Mouse (Mus musculus) mouse embryonic stem cell (cell line): ENCODE results near the gene Sos2.
"Not testable (repeated sequence)": the region's sequence is repeated elsewhere in the genome, so short reads cannot be mapped to it uniquely, and the experiment has no call there.

Experiments
- in situ Hi-C, 2 experiments: fragments of 300-500 bp; cut with MboI; formaldehyde crosslinking; loops; 1 replicate in 1 of 2; 3 replicates in 1 of 2; pipeline ENCODE4 v1.14.3; 2019 to 2020; ENCODE audit warnings: low sequenced_read_pairs in 2 of 2, low pct_unique_long_range_greater_than_20kb in 1 of 2, mixed read lengths in 1 of 2; ENCODE audit not compliant: unreplicated experiment in 1 of 2

Gene Sos2

GRCm38 (mm10) chr12:69583270-69583629 is 98.4 kb downstream of the Sos2 start:
- in situ Hi-C loops = no loop called here

GRCm38 (mm10) chr12:69582613-69583269 is 98.9 kb downstream of the Sos2 start, which contains the start of gene Vcpkmt:
Vcpkmt (minus strand) TSS chr12:69583028.
- in situ Hi-C loops = no loop called here

DNA sequence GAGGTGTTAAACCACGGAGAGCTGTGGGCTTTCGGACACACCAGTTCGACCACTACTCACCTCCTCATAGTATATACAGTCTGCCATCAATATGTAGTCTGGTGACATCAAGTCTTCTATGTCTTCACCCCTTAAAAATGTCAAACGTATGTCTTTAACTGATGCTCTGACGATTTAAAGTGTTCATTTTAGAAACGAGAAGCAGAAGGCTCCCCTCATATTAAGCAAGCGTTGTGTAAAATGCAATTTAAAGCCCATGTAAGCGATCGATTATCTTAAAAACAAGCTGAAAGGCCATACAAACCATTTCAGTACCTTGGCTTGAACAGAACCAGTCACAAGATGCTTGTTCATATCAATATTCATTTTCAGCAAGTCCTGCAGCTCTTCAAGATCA is 99.4 kb downstream of the Sos2 start:
- in situ Hi-C loops = no loop called here

DNA sequence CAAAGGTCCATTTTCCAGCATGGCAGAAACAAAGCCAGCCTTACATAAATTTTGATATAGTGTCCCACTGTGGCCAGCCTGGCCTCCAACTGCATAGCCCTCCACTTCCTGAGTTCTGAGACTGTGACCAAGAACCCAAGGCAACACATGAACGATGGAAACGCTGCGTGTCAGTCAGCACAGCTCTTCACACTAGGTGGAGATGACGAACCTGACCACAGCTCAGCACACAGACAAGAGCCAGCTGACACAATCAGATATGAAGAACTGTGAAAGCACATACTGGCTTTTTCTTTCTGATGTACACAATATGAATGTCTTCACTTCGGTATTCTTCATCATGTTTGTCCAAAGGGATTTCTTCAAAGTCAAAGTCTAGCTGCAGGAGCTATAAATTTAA is 102.0 kb downstream of the Sos2 start:
- in situ Hi-C loops = loop anchor here in 1 of 2 experiments (10.0 kb wide), 1 partner anchor 205 kb away; the partner anchor contains the start of genes Arf6 and Gm9887

- in situ Hi-C loops = loop anchor here in 1 of 2 experiments (10.0 kb wide), 1 partner anchor 201 kb away; the partner anchor contains the start of genes Arf6 and Gm9887
These were observed 105.5 kb downstream of the Sos2 start for GRCm38 (mm10) chr12:69576120-69576627.

DNA sequence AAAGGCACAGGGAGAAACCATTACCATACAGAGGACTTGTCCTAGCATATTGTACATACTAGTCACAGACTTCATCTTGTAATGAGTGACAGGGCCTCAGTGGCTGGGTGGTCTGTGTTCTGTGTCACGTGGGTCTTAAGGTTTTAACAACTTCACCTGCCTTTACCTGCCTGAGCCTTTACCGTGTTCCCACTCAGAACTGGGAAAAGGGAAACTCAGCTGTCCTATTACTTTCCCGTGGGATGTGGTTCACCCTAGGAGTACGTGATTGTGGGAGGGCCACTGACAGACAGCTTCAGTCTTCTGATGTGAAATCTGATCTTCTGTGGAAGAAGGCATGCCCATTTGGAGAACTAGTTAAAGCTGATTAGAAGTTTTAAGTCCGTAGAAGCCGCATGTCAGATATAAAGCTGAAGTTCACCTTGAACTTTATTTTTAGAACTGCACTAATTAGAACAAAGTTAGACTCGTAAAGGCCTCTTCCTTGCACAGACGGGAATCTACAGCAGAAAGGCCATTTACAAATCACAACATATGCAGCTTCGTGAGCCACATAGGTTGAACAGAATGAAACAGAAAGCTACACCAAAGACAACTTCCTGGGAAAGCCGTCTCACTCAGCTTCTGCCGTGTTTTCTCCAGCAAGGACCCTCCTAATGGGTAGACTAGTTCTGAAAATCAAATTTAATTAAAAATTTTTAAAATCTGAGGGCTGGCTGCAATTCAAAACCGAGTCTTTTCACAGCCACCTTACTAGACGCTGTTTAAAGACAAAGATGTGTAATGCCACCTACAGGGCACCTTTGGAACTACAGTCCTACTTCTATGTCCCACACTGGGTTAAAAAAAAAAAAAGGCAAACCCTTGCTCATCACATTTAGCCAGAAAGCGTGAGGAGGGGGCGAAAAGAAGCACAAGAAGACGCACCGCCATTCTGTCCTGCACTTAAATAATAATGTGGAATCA is 107.5 kb downstream of the Sos2 start:
- in situ Hi-C loops = loop anchor here in 1 of 2 experiments (10.0 kb wide), 1 partner anchor 199 kb away; the partner anchor contains the start of genes Arf6 and Gm9887

DNA sequence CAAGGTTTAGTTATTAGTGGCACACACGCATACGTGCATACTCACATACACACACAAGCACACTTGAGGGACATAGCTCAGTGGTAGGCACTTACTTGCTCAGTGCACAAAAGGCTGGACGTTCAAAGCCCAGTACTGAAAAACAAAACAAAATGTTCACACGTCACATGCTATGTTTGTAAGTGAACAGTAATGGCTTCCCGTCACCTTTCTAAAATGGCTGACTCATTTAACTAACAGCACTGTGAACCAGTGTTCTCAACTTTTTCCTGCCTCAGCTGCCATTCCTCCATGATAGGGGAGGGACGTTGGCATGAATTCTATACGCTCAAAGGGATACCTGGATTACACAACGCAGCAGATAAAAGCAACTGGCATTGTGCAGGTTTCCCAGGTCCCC is 108.4 kb downstream of the Sos2 start:
- in situ Hi-C loops = loop anchor here in 1 of 2 experiments (10.0 kb wide), 1 partner anchor 198 kb away; the partner anchor contains the start of genes Arf6 and Gm9887

DNA sequence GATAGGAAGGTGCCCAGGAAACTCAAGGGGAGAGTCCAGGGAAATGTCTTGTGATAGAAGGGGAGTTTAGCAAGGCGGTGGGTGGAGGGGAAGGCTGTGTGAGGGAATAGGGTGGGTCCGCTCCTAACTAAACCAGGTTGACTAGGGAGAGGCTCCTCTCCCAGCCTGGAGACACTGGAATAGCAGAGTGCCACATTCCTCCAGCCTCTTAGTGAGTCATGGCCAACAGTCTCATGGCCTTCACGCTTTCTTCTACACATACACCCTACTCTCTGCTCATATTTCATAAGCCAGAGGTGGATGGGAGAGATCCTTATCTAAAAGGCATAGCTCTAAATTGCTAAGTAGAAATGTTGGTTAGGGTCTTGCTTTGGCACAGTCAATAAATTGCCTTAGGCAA is 111.7 kb downstream of the Sos2 start:
- in situ Hi-C loops = loop anchor here in 1 of 2 experiments (10.0 kb wide), 1 partner anchor 195 kb away; the partner anchor contains the start of genes Arf6 and Gm9887

DNA sequence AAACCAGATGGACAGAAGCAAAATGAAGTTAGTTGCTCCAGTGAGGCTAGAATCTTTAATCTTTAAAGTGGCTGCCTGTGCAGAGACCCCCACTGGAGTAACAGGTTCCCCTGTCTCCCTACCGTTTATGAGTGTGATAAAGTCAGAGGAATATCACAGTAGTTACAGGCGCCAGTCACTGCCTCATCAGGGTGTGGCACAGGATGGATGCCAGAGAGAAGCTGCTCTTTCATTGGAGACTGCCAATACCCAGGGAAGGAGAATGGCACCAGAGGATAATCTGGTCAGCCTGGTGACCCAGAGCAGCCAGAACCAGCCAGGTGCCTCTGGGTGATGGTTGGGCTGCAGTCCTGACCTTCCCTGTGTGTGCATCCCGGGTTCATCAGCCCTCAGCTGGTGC is 113.4 kb downstream of the Sos2 start:
- in situ Hi-C loops = no loop called here

GRCm38 (mm10) chr12:69561006-69561405 is 120.6 kb downstream of the Sos2 start:
- in situ Hi-C loops = not testable (repeated sequence)

DNA sequence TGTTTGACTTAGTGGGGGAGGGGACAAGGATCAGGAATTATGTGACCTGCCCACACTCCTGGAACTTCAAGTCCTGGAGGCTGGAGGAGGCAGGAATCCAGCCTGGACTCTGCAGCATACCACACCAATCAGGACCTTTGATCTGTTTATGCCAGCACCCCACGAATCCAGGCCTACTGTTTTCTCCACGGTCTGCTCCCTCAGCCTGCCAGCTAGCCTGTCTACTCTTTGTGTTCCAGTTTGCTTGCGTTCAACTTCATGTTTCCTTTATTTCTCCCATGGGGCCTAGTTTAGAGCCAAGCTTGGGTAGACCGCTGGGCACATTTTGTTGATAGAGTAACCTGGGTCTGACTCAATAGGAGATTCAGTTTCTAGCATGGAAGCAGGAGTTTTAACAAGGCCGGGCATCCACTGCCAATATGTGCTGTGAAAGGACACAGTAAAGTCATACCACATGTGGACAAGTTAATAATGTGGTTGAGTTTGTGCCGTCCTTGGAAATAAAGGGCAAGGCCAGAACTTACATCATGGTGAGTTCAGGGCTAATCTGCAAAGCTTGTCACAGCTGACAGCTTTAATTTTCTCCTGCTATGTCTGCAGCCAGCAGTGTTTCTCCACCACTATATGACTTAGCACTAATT is 125.3 kb downstream of the Sos2 start:
- in situ Hi-C loops = no loop called here

DNA sequence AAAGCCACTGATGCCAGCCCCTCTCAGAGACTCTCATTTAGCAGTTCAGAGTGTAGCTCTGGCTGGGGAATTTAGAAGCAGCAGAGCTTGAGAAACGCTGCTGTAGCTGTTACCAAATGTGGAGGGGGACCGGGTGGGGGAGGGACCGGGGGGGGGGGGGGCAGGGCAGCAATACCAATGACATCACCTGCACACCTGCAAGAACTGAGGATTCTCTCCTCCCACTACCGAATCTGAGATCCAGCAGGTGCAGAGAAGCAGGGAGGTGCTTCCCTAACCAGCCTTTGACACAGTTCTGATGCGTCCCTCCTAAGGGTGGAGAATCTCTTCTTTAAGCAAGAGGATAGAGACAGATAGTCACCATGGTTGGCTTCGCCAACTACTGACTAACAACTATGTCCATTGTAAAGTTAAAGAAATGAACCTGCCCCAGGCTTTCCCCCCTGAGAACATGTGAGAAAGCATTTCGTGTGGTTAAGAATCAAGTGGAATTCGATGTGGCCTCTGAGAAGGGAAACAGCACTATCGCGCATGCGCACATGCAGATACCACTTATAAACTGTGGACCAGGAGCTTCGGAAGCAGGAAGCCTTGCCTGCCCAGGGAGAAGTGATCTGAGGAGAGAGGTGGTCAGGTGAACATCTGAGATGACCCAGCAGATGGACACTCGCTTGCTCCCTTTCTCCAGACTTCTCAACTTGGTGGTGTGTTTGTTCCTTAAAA is 136.0 kb downstream of the Sos2 start:
- in situ Hi-C loops = no loop called here

DNA sequence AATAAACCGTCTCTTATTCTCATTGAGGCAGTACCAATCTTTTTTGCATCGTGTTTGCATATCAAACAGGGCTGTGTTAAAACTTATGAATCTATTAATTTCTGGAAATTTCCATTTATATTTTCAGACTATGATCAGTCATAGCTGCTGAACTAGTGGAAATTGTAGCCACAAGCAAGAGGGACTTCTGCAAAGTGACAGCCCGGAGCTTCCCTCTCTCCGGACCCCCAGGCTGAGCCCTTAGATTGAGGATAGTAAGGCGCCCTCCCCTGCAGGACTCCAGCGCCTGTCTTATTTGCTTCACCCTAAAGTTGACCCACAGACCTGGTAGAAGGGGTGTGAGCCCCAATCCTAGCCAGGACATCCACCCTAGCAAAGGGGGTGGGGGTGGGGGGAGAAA is 136.7 kb downstream of the Sos2 start:
- in situ Hi-C loops = no loop called here

- in situ Hi-C loops = no loop called here
These were observed 137.1 kb downstream of the Sos2 start for GRCm38 (mm10) chr12:69544562-69544961.

DNA sequence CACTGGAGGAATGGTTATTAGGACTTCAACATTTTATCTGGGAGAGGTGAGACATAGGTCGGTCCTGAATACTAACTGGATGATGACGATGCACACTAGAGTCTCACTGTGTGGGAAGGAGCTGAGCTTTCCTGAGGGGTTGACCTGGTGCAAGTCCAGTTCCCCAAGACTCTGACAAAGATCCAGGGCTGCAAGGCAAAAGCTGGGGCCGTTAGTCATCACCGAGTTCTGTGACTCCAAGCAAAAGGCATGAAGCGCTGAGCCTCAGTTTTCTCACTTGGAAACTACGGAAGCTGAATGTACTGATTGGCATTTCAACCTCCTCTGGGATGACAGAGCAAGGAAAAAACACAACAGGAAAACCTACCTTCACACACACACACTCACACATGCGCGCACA is 139.3 kb downstream of the Sos2 start:
- in situ Hi-C loops = no loop called here

GRCm38 (mm10) chr12:69541663-69542062 is 140.0 kb downstream of the Sos2 start:
- in situ Hi-C loops = no loop called here

DNA sequence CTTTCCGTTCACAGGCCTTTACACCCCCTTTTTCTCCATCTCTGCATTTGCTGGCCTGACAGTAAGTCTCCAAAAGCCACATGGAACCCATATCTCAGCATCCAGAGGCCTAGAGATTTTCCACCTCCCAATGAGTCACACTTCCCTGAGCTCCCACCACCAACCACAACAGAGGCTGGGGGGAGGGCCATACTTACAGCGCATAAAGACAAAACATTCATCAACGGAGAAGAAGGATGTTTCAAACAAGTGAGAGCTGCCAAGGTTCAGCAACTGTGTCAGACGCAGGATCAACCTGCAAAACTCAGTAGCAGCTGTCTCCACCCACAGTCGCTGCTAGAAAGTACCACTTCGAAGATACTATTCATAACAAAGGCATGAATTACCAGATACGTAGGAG is 142.3 kb downstream of the Sos2 start:
- in situ Hi-C loops = no loop called here

DNA sequence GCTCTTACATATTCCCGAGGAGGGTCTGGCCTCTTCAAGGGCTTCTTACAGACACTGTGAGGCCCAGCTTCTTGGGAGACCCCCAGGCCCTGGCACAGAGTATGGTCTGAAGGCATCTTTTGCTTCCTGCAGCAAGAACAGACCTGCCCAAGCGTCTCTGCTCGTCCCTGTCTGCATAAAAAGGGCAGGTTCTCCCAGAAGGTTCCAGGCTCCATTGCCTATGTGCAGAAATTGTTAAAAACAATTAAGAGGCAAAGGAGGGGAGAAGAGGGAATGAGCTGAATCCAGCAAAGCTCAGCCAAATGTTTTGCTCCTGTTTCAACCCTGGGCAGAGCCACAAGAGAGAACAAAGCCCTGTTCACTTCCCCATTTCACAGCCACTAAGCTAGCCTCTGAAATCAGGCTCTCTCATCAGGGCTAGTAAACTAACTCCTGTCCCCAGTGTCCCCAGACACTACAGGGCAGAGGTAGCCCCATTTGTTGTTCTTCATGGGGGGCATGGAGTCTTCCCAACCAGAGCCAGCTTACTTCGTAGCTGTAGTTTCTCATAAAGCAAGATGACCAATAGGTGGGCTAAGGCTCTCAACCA is 143.2 kb downstream of the Sos2 start:
- in situ Hi-C loops = no loop called here
